Mouse (Mus musculus) stomach, postnatal 0 days (tissue): Measurements from ENCODE around the gene Mrpl42. TPM values are rescaled to one million over a fixed set of nuclear protein-coding genes. Genes with fewer than 3 reads are reported as not detected.

Source experiments
- ATAC-seq: fragments of 200-750 bp; cut with Nextera tagmentation; 2 replicates; pipeline ENCODE4 v1.8.0; 2017; ENCODE audit not compliant: low FRiP score, low TSS enrichment
- DNase-seq: peaks from one replicate; pipeline ENCODE4 v3.0.0-alpha.2; 2016; ENCODE audit warnings: low spot score
- H3K27ac ChIP-seq: fragments of 300-500 bp; sonication (generic); replicated peaks from 2 replicates; pipeline ENCODE4 v1.5.1; 2014; ENCODE audit warnings: mild to moderate bottlenecking, control low read depth
- H3K27me3 ChIP-seq: fragments of 300-500 bp; sonication (generic); 2 replicates; pipeline ENCODE4 v1.6.1; 2014; ENCODE audit warnings: low read length; ENCODE audit not compliant: control insufficient read depth, insufficient read depth
- H3K36me3 ChIP-seq: fragments of 300-500 bp; sonication (generic); 2 replicates; pipeline ENCODE4 v1.6.1; 2014; ENCODE audit warnings: low read length, mixed read lengths; ENCODE audit not compliant: control insufficient read depth, insufficient read depth
- H3K4me1 ChIP-seq: fragments of 300-500 bp; sonication (generic); replicated peaks from 2 replicates; pipeline ENCODE4 v1.6.1; 2014; ENCODE audit warnings: antibody characterized with exemption; ENCODE audit not compliant: control insufficient read depth, insufficient read depth
- H3K4me2 ChIP-seq: fragments of 300-500 bp; sonication (generic); replicated peaks from 2 replicates; pipeline ENCODE4 v1.6.1; 2014; ENCODE audit warnings: low read depth, mild to moderate bottlenecking, control low read depth, moderate library complexity
- H3K4me3 ChIP-seq: fragments of 300-500 bp; sonication (generic); 2 replicates; pipeline ENCODE4 v1.5.1; 2014; ENCODE audit warnings: low read depth, low read length, control low read depth
- H3K9ac ChIP-seq: fragments of 300-500 bp; sonication (generic); 2 replicates; pipeline ENCODE4 v1.6.1; 2014; ENCODE audit warnings: mild to moderate bottlenecking, low read length, control low read depth, mixed read lengths
- H3K9me3 ChIP-seq: fragments of 300-500 bp; sonication (generic); 2 replicates; pipeline ENCODE4 v1.6.1; 2016; ENCODE audit warnings: low read length; ENCODE audit not compliant: control insufficient read depth
- CTCF ChIP-seq: IDR thresholded peaks from 2 replicates; pipeline ENCODE4 v1.5.1; 2016; ENCODE audit warnings: antibody characterized with exemption, low read depth, mild to moderate bottlenecking, moderate library complexity
- EP300 ChIP-seq: optimal IDR thresholded peaks from 2 replicates; pipeline ENCODE3; 2016; ENCODE audit warnings: antibody characterized with exemption
- WGBS: fragments of 180-500 bp; shearing (Covaris S2); extraction: QIAGEN DNeasy Blood & Tissue Kit; methylation state at CpG from one replicate; pipeline ENCODE4 v1.1.7; 2014; 5-methylcytosine and 5-hydroxymethylcytosine counted together
- polyA plus RNA-seq: library from polyadenylated mRNA; unstranded; fragments of >200 nt; fragmentation: Nextera tagmentation; extraction: Ambion mirVana; gene quantifications from 2 replicates; pipeline ENCODE4 v1.2.1, GENCODE M21; 2015

The Mrpl42 gene
- polyA plus RNA-seq, 1 experiment from 2014 or later = 291 TPM

DNA sequence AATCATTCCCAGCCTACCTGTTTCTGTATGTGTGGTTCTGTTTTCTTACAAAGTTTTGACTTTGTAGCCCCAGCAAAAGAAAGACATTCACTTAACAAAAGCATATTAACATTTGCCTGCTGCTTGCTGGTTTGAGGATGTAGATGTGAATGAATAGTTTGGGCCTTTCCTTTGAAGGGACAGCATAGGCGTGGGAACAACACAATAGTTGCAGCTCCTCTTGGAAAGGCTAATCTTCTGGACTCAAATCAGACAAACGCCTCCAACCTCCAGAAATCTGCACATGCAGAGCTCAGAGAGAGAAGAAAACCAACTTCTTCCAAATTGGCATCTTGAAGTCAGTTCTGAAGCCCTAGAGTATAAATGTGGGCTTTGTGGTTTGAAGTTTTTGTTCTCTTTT lies 42.9 kb upstream of the Mrpl42 start:
- H3K36me3 ChIP-seq = 0 out of 2 replicates have a peak, but pooled peaks cover 3% of the 10 kb centered on the region
- no peak overlapping the region for H3K9ac ChIP-seq
- H3K4me2 ChIP-seq = no peak overlapping the region
- no peak overlapping the region for H3K4me3 ChIP-seq
- no peaks in the 10 kb centered on the region for H3K9me3 ChIP-seq
- no peaks in the 10 kb centered on the region for H3K27me3 ChIP-seq
- DNase-seq = no peak
- peak overlapping the region; percentile 5 for H3K27ac ChIP-seq
- WGBS = 66% methylated on average over 2 of the region's 2 CpGs
- H3K4me1 ChIP-seq = no peaks in the 10 kb centered on the region
- no peak for TF ChIP-seq CTCF
- no peak for ATAC-seq

DNA sequence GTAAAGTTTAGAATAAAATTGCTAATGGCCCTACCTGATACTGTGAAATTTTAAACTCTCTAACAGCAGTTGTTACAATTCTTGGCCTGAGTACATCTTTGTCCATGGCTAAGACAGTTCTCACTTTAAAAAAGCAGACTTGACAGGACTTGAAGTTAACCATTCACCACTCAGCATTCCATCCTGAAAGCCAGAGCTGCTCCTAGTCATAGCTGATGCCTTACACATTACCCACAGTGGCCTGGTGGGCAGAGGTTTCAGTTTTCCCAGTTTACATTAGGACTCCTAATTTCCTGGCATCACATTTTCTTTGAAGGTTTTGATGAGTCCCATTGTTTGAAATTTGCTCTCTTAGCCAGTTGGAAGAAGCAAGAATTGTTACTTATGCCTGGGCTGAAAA lies 42.3 kb upstream of the Mrpl42 start:
- Histone ChIP-seq H3K27ac (no peak overlapping the region), H3K9me3 (no peaks in the 10 kb centered on the region), H3K4me2 (no peak overlapping the region), H3K27me3 (no peaks in the 10 kb centered on the region), H3K4me1 (no peaks in the 10 kb centered on the region), H3K4me3 (no peak overlapping the region), H3K36me3 (0 out of 2 replicates have a peak, but pooled peaks cover 3% of the 10 kb centered on the region), H3K9ac (no peak overlapping the region)
- DNase-seq = no peak
- no peak for ATAC-seq
- TF ChIP-seq CTCF (no peak), EP300 (no peak)

DNA sequence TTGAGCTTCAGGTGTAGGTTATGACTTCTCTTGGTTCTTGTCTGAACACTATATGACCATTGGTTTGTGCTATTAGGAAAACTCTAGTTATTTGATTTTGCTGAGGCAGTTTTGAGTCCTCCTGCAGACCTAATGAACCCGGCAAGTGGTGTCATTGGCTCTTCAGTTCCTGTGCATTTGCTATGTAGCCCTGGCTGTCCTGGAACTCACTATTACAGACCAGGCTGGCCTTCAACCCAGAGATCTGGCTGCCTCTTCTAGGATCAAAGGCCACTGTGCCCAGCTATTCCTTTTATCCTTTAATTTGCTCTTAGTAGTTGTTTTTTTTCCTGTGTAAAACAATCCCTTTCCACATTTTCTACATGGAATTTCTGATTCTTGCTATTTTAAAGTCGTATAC lies 41.6 kb upstream of the Mrpl42 start:
- ATAC-seq (no peak), DNase-seq (no peak)
- Histone ChIP-seq H3K27ac (no peak overlapping the region), H3K27me3 (no peaks in the 10 kb centered on the region), H3K4me2 (no peak overlapping the region), H3K36me3 (0 out of 2 replicates have a peak, but pooled peaks cover 3% of the 10 kb centered on the region), H3K4me1 (no peaks in the 10 kb centered on the region), H3K9ac (no peak overlapping the region), H3K4me3 (no peak overlapping the region), H3K9me3 (no peaks in the 10 kb centered on the region)
- WGBS = 77% methylated on average over 2 of the region's 2 CpGs
- TF ChIP-seq EP300 (no peak), CTCF (no peak)

DNA sequence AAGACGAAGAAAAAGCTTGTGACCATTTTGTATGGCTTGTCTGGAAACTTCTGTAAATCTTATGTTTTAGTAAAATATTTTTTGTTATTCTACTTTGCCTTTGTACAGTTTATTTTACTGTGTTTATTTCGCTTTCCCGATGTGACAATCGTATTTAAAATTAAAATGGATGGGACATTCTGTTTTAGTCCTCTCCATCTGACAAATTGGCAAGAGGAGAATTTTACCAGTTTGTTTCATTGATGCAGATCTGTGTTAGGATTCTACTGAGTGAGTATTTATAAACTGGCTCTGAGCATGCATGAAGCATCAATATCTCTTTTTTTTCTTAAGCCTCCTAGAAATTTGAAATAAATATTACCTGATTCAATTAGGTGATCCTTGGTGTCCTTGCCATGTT lies 41.2 kb upstream of the Mrpl42 start:
- WGBS = 84% methylated on average over 4 of the region's 4 CpGs
- H3K9me3 ChIP-seq = no peaks in the 10 kb centered on the region
- H3K36me3 ChIP-seq = 0 out of 2 replicates have a peak, but pooled peaks cover 3% of the 10 kb centered on the region
- DNase-seq (no peak), ATAC-seq (no peak)
- H3K9ac ChIP-seq = no peak overlapping the region
- H3K4me3 ChIP-seq = no peak overlapping the region
- no peaks in the 10 kb centered on the region for H3K27me3 ChIP-seq
- H3K4me1 ChIP-seq = no peaks in the 10 kb centered on the region
- H3K4me2 ChIP-seq = no peak overlapping the region
- TF ChIP-seq CTCF = no peak
- TF ChIP-seq EP300 = no peak
- no peak overlapping the region for H3K27ac ChIP-seq

DNA sequence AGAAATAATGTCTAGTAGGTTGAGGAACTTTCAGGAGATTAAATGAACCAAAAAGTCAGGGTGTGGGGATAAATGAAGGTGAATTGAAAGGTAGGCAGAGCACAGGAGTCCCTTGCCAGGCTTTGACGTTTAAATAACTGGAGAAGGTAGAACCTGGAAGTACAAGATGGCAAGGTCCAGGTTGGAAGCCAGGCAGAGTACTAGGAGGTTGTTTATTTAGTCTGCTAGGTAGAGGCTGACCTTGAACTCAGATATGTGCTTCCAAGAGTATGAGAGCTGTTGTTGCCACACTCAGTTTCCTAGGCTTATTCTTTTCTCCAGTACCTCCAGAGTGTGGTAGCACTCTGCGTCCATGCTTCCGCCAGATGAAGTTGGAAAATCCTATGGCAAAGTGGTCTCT lies 38.1 kb upstream of the Mrpl42 start:
- DNase-seq = no peak
- no peaks in the 10 kb centered on the region for H3K4me1 ChIP-seq
- H3K4me2 ChIP-seq = no peak overlapping the region
- H3K9ac ChIP-seq = no peak overlapping the region
- H3K9me3 ChIP-seq = no peaks in the 10 kb centered on the region
- no peaks in the 10 kb centered on the region for H3K27me3 ChIP-seq
- H3K27ac ChIP-seq = no peak overlapping the region
- 86% methylated on average over 3 of the region's 3 CpGs for WGBS
- 0 out of 2 replicates have a peak, but pooled peaks cover 3% of the 10 kb centered on the region for H3K36me3 ChIP-seq
- no peak for TF ChIP-seq EP300
- no peak for TF ChIP-seq CTCF
- no peak overlapping the region for H3K4me3 ChIP-seq
- ATAC-seq = no peak

DNA sequence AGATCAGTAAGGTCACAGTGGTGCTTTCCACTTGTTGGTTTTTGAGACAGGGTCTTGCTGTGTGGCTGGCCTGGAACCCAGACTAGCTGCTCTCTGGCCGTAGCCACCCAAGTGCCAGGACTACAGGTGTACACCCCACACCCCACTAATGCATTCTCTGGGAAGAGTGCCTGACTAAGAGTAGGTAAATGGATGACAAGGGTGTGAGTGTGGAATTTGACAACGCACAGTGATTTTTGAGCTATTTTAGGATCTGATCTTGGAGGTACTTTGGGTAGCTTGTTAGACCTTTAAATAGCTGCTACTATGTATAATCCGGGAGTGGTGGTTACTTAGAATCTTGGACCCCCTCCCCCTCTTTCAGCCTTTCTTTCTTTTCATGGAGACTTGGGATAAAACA lies 37.5 kb upstream of the Mrpl42 start:
- 79% methylated on average over 3 of the region's 3 CpGs for whole genome bisulfite sequencing
- Histone ChIP-seq H3K36me3 (0 out of 2 replicates have a peak, but pooled peaks cover 3% of the 10 kb centered on the region), H3K27ac (no peak overlapping the region)

More for the DNA sequence above, 37.5 kb upstream of the Mrpl42 start:
- no peak overlapping the region for H3K4me3 ChIP-seq
- no peaks in the 10 kb centered on the region for H3K4me1 ChIP-seq
- H3K4me2 ChIP-seq = no peak overlapping the region
- TF ChIP-seq EP300 = no peak
- no peak for TF ChIP-seq CTCF
- H3K9ac ChIP-seq = no peak overlapping the region
- ATAC-seq (no peak), DNase-seq (no peak)
- H3K9me3 ChIP-seq = no peaks in the 10 kb centered on the region
- H3K27me3 ChIP-seq = no peaks in the 10 kb centered on the region
